Mouse (Mus musculus) midbrain, postnatal 0 days (tissue): Measurements from ENCODE around the gene Gas7. TPM values are rescaled to one million over a fixed set of nuclear protein-coding genes. Genes with fewer than 3 reads are reported as not detected.

Experiments
- ATAC-seq: fragments of 200-750 bp; cut with Nextera tagmentation; 2 replicates; pipeline ENCODE4 v1.8.0; 2017; ENCODE audit warnings: moderate number of reproducible peaks, mild to moderate bottlenecking, moderate TSS enrichment, moderate library complexity; ENCODE audit not compliant: low FRiP score
- DNase-seq: peaks from one replicate; pipeline ENCODE4 v3.0.0-alpha.2; 2015; ENCODE audit warnings: low spot score
- H3K27ac ChIP-seq: fragments of 300-500 bp; sonication (generic); 2 replicates; pipeline ENCODE4 v1.5.1; 2014; ENCODE audit warnings: low read depth, mild to moderate bottlenecking, low read length, mixed read lengths
- H3K27me3 ChIP-seq: fragments of 300-500 bp; sonication (generic); 2 replicates; pipeline ENCODE4 v1.6.1; 2014; ENCODE audit warnings: low read length, control low read depth, mixed read lengths; ENCODE audit not compliant: insufficient read depth
- H3K36me3 ChIP-seq: fragments of 300-500 bp; sonication (generic); 2 replicates; pipeline ENCODE4 v1.6.1; 2014; ENCODE audit warnings: low read length, control low read depth, mixed read lengths; ENCODE audit not compliant: insufficient read depth
- H3K4me1 ChIP-seq: fragments of 300-500 bp; sonication (generic); 2 replicates; pipeline ENCODE4 v1.6.1; 2014; ENCODE audit warnings: mild to moderate bottlenecking, control low read depth, antibody characterized with exemption, low read length, mixed read lengths; ENCODE audit not compliant: insufficient read depth
- H3K4me2 ChIP-seq: fragments of 300-500 bp; sonication (generic); 2 replicates; pipeline ENCODE4 v1.6.1; 2014; ENCODE audit warnings: low read depth, mild to moderate bottlenecking, low read length, mixed read lengths; ENCODE audit not compliant: poor library complexity, severe bottlenecking
- H3K4me3 ChIP-seq: fragments of 300-500 bp; sonication (generic); 2 replicates; pipeline ENCODE4 v1.5.1; 2014; ENCODE audit warnings: low read depth, mild to moderate bottlenecking, low read length, moderate library complexity
- H3K9ac ChIP-seq: fragments of 300-500 bp; sonication (generic); replicated peaks from 2 replicates; pipeline ENCODE4 v1.6.1; 2014; ENCODE audit warnings: mild to moderate bottlenecking, low read length, moderate library complexity, mixed read lengths; ENCODE audit not compliant: poor library complexity, severe bottlenecking
- H3K9me3 ChIP-seq: fragments of 300-500 bp; sonication (generic); 2 replicates; pipeline ENCODE4 v1.6.1; 2016; ENCODE audit warnings: low read length, control low read depth
- CTCF ChIP-seq: IDR thresholded peaks from 2 replicates; pipeline ENCODE4 v1.5.1; 2016; ENCODE audit warnings: antibody characterized with exemption, mild to moderate bottlenecking
- WGBS: fragments of 180-500 bp; shearing (Covaris S2); extraction: QIAGEN DNeasy Blood & Tissue Kit; methylation state at CpG from one replicate; pipeline ENCODE4 v1.1.7; 2014; 5-methylcytosine and 5-hydroxymethylcytosine counted together
- polyA plus RNA-seq: library from polyadenylated mRNA; unstranded; fragments of >200 nt; fragmentation: Nextera tagmentation; extraction: Ambion mirVana; gene quantifications from 2 replicates; pipeline ENCODE4 v1.2.1, GENCODE M21; 2015
- total RNA-seq: library from RNA; depleted of rRNA; stranded (reverse); fragments of >200 nt; gene quantifications from 2 replicates; pipeline ENCODE4 v1.2.3, GENCODE M21; 2014

The Gas7 gene
- total and polyA plus RNA-seq, 2 experiments from 2014 or later = 82.1 to 118 TPM

DNA sequence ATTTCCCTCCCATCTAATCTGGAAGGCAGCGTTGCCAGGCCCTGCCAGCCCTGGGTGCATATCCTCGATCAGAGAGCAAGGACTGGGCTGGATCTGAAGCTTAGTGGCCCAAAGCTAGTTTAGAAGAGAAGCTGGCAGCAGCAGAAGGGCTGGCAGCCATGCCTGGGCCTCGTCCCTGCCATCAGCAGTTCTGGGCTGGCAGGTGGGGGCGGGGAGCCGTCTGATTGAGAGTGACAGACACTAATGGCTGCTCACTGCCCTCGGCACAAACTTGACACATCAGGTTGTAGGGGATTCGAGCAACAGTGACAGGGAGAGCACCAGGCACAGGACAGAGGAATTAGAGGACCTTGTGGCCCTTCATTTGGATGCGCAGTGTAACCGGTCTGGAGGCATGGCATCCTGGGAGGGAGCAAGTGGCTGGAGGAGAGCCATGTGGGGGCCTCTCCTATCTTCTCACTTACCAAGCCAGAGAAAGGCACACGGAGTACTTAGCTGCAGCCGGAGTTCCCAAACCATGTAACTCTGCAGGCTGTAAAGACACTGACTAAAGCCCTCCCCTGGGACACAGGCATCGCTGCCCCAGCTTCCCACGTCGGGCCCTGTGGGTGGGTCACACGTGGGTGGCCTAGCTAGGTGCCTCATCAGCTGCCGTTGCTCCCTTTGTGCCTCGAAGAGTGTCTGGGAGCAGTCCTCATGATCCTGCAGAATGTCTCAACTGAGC is 200.2 kb downstream of the Gas7 start:
- no peak for TF ChIP-seq CTCF
- 63% methylated on average over 17 of the region's 17 CpGs for WGBS
- peaks cover 18% of the 10 kb centered on the region; the same call in 1 of the 2 replicates for H3K4me1 ChIP-seq
- peak; percentile 52 for DNase-seq
- H3K4me2 ChIP-seq = no peak overlapping the region
- no peak overlapping the region for H3K4me3 ChIP-seq
- H3K36me3 ChIP-seq = no peaks in the 10 kb centered on the region
- 0 out of 2 replicates have a peak overlapping the region, but pooled peaks have one; percentile 13 for H3K9ac ChIP-seq
- H3K9me3 ChIP-seq = no peaks in the 10 kb centered on the region
- H3K27me3 ChIP-seq = no peaks in the 10 kb centered on the region
- no peak for ATAC-seq
- no peak overlapping the region for H3K27ac ChIP-seq

DNA sequence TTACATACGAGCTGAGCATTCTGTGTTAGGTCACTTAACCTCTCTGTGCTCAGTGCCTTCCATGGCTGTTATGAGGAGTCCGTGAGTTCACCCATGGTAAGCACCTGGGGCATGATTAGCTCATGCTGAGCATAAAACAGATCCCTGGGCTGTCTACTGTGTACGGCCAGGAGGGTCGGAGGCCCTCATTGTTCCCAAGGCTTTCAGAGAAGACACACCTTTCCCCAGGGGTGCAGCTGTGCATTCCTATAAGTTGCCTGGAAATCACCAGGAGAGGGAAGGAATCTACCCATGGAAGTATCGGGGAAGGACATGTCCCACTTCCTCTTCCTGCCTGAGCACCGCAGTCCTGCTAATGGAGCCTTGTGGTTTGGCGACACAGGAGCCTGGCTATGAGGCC is 201.1 kb downstream of the Gas7 start:
- DNase-seq (no peak), ATAC-seq (no peak)
- no peak overlapping the region for H3K9ac ChIP-seq
- H3K4me1 ChIP-seq = peaks cover 18% of the 10 kb centered on the region; the same call in 1 of the 2 replicates
- no peak overlapping the region for H3K4me2 ChIP-seq
- H3K9me3 ChIP-seq = no peaks in the 10 kb centered on the region
- 85% methylated on average over 7 of the region's 7 CpGs for WGBS
- TF ChIP-seq CTCF = no peak
- no peak overlapping the region for H3K4me3 ChIP-seq
- H3K27me3 ChIP-seq = no peaks in the 10 kb centered on the region
- no peak overlapping the region for H3K27ac ChIP-seq
- peaks cover 5% of the 10 kb centered on the region; the same call in 1 of the 2 replicates for H3K36me3 ChIP-seq

DNA sequence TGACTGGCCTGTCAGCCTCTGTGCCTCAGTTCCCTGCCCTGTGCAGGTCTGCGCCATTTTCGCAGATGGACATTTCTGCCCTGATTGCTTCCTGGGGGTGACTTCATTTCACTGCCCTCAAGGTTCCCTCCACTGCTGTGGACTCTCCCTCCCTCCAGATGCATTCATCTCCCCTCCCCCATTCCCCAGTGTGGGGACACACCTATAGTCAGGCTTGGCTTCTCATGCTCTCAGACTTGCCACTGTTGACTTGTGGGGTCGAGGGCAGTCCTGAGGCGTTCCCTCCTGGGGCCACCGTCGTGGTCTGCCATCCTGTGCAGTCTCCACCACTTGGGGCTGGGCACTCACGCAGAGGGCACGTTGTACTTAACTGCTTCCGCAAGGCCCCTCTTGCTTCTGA is 201.6 kb downstream of the Gas7 start:
- Histone ChIP-seq H3K27ac (no peak overlapping the region), H3K36me3 (peaks cover 8% of the 10 kb centered on the region), H3K9me3 (no peaks in the 10 kb centered on the region), H3K4me3 (no peak overlapping the region), H3K9ac (no peak overlapping the region), H3K4me2 (no peak overlapping the region), H3K4me1 (peaks cover 18% of the 10 kb centered on the region; the same call in 1 of the 2 replicates), H3K27me3 (no peaks in the 10 kb centered on the region)
- ATAC-seq (no peak), DNase-seq (no peak)
- no peak for TF ChIP-seq CTCF
- WGBS = 89% methylated on average over 9 of the region's 9 CpGs

DNA sequence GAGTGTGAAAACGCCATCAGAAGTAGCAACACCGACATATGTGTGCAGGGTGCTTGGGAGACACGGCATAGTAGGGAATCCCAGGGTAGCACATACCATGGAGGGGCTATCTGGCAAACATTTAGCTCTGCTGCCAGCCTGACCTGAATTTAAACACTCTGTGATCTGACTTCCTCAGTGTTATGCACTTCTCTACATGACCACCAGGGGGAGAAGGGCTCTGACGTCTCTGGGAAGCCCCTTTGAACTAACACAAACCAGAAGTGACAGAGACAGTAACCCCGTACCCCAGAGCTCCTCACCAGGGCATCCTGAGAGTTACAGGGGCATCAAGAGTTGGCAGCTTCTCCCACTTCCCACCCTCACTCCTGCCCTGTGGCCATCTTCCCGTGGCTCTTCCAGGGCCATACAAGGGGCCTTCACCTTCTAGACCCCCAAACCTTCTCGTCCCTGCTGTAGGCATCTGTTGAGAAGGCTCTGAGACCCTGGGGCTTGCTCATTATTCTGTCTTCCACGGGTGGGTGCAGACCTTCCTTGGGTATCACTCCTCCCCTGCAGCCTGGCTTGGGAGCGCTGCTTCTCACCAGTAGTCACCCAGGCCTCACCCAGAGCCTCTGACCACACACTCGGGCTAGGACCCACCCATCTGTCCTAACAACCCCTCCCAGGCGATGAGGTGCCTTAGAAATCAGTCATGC is 202.6 kb downstream of the Gas7 start:
- WGBS = 45% methylated on average over 11 of the region's 11 CpGs
- no peaks in the 10 kb centered on the region for H3K9me3 ChIP-seq

DNA sequence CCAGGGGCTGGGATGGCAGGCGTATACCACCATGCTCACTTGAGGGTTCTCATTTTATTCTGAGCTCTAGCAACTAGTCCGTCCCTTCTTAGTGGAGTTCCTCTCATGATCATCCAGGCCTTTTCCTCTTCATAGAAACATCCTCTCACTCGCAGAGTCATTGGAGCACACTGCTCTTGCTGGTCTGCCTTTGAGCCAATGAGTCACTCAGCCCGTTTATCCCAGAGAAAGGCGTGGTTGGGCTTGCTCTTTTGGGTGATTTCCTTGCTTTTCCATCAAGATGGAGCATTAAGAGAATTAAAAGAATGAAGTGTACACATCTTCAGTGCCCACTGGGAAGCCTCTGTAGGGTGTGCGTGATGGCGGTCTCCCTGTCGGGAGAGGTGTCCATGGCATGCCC is 206.2 kb downstream of the Gas7 start:
- DNase-seq (no peak), ATAC-seq (no peak)
- H3K36me3 ChIP-seq = peaks cover 16% of the 10 kb centered on the region
- no peaks in the 10 kb centered on the region for H3K27me3 ChIP-seq
- H3K27ac ChIP-seq = no peak overlapping the region
- no peaks in the 10 kb centered on the region for H3K9me3 ChIP-seq
- H3K4me3 ChIP-seq = no peak overlapping the region
- 88% methylated on average over 8 of the region's 8 CpGs for WGBS
- H3K4me2 ChIP-seq = no peak overlapping the region
- no peaks in the 10 kb centered on the region for H3K4me1 ChIP-seq
- no peak for TF ChIP-seq CTCF
- H3K9ac ChIP-seq = no peak overlapping the region

More for the DNA sequence above, 202.6 kb downstream of the Gas7 start:
- H3K36me3 ChIP-seq = peaks cover 12% of the 10 kb centered on the region
- TF ChIP-seq CTCF = peak; percentile 91
- no peaks in the 10 kb centered on the region for H3K27me3 ChIP-seq
- no peak overlapping the region for H3K9ac ChIP-seq
- ATAC-seq (no peak), DNase-seq (peak; percentile 75)
- no peak overlapping the region for H3K4me3 ChIP-seq
- 0 out of 2 replicates have a peak overlapping the region, but pooled peaks have one; percentile 18 for H3K27ac ChIP-seq
- no peak overlapping the region for H3K4me2 ChIP-seq
- peaks cover 9% of the 10 kb centered on the region; the same call in 1 of the 2 replicates for H3K4me1 ChIP-seq

DNA sequence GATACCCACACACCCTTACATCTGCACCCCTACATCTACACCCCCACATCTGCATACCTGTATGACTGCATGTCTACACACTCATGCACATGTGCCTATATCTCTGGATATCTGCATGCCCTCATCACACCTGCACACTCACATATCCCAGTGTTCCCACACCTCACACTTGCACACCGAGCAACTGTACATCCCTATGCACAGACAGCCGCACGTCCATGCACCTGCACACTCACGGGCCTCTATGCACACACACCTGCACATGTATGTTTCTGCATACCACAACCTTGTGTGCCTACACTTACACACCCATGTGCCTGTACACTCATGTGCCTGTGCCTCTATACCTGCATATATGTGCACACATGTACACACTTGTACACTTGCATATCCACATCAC is 208.2 kb downstream of the Gas7 start:
- 89% methylated on average over 4 of the region's 4 CpGs for WGBS
- no peak for TF ChIP-seq CTCF
- H3K36me3 ChIP-seq = peaks cover 16% of the 10 kb centered on the region

More for the DNA sequence above, 208.2 kb downstream of the Gas7 start:
- ATAC-seq (no peak), DNase-seq (no peak)
- H3K27me3 ChIP-seq = no peaks in the 10 kb centered on the region
- no peak overlapping the region for H3K9ac ChIP-seq
- H3K4me3 ChIP-seq = no peak overlapping the region
- H3K27ac ChIP-seq = no peak overlapping the region
- no peaks in the 10 kb centered on the region for H3K9me3 ChIP-seq
- no peak overlapping the region for H3K4me2 ChIP-seq
- H3K4me1 ChIP-seq = no peaks in the 10 kb centered on the region
